11 mouse cellular contexts compared by ENCODE assay signal in the genomic region with DNA sequence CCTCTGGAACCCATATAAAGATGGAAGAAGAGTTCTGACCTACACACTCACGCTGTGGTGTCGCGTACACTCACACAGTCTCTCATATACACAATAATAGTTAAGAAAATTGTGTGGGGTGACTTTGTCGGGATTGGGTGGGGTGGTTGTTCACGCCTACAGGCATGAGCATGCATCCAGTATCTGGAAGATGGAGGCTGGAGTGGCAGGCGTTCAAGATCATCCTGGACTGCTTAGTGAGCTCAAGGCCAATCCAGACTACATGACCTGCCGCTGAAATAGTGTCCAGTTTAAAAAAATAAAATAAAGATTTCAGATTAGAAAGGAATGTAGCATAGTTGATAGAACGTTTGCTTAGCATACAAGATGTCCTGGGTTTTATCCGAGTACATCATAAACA. TPM values are rescaled to one million over a fixed set of nuclear protein-coding genes. Genes with fewer than 3 reads are reported as not detected.
A peak's percentile ranks its signal among the peaks of the same experiment; 100 is the strongest.
DNase-seq lines count a peak whose midpoint lies in the region; ATAC-seq lines count a peak whose summit lies in the region.
"Had no signal": no experiment of that assay in that cellular context is flagged by ENCODE, and none has a peak within 500 bp of the region (broad histone marks: within the 10 kb centered on the region; RNA-seq: fewer than 3 reads in every experiment).

No protein-coding gene starts in this region.

- no peaks in the 10 kb centered on the region for H3K36me3 ChIP-seq in forebrain, embryonic 13.5 days (ENCODE audit: poor library complexity, severe bottlenecking)
- no peaks in the 10 kb centered on the region for H3K36me3 ChIP-seq in forebrain, embryonic 15.5 days
- no peaks in the 10 kb centered on the region for H3K36me3 ChIP-seq in lung, embryonic 16.5 days (ENCODE audit: control insufficient read depth, insufficient read depth, low read length)
- H3K36me3 ChIP-seq in hindbrain, embryonic 15.5 days: no peaks in the 10 kb centered on the region
- H3K36me3 ChIP-seq in stomach, embryonic 14.5 days (ENCODE audit: control insufficient read depth, insufficient read depth, low read length): no peaks in the 10 kb centered on the region

- no peaks in the 10 kb centered on the region for H3K27me3 ChIP-seq in forebrain, embryonic 13.5 days
- H3K27me3 ChIP-seq in forebrain, embryonic 15.5 days: no peaks in the 10 kb centered on the region
- H3K27me3 ChIP-seq in lung, embryonic 16.5 days (ENCODE audit: control insufficient read depth, insufficient read depth, low read depth, low read length): no peaks in the 10 kb centered on the region
- no peaks in the 10 kb centered on the region for H3K27me3 ChIP-seq in hindbrain, embryonic 15.5 days
- H3K27me3 ChIP-seq in stomach, embryonic 14.5 days (ENCODE audit: control insufficient read depth, insufficient read depth, low read length): no peaks in the 10 kb centered on the region

- H3K9ac ChIP-seq in forebrain, embryonic 13.5 days: no peak overlapping the region
- no peak overlapping the region for H3K9ac ChIP-seq in forebrain, embryonic 15.5 days (replicated peaks)
- H3K9ac ChIP-seq in lung, embryonic 16.5 days (ENCODE audit: low read length): no peak overlapping the region
- no peak overlapping the region for H3K9ac ChIP-seq in hindbrain, embryonic 15.5 days
- H3K9ac ChIP-seq in stomach, embryonic 14.5 days (replicated peaks; ENCODE audit: low read depth, low read length): no peak overlapping the region
- H3K9ac ChIP-seq: liver, embryonic 14.5 days had no signal

- no peak for ATAC-seq in forebrain, embryonic 13.5 days
- ATAC-seq in forebrain, embryonic 15.5 days (replicated peaks): no peak
- no peak for ATAC-seq in lung, embryonic 16.5 days (ENCODE audit: low read depth)
- ATAC-seq in hindbrain, embryonic 15.5 days (ENCODE audit: low FRiP score, low read depth): no peak
- no peak for ATAC-seq in stomach, embryonic 14.5 days (ENCODE audit: insufficient number of reproducible peaks, insufficient read depth, low FRiP score, low read depth)

- 0 out of 2 replicates have a peak overlapping the region, but pooled peaks have one; percentile 79 for H3K4me2 ChIP-seq in forebrain, embryonic 13.5 days
- H3K4me2 ChIP-seq in forebrain, embryonic 15.5 days (replicated peaks): no peak overlapping the region
- peak overlapping the region; percentile 66 for H3K4me2 ChIP-seq in lung, embryonic 16.5 days (ENCODE audit: low read depth, low read length)
- H3K4me2 ChIP-seq in hindbrain, embryonic 15.5 days: peak overlapping the region; percentile 84
- H3K4me2 ChIP-seq in stomach, embryonic 14.5 days (replicated peaks; ENCODE audit: low read depth, low read length): peak overlapping the region; percentile 69

- no peak overlapping the region for H3K4me3 ChIP-seq in forebrain, embryonic 13.5 days
- no peak overlapping the region for H3K4me3 ChIP-seq in forebrain, embryonic 15.5 days
- H3K4me3 ChIP-seq in lung, embryonic 16.5 days (ENCODE audit: low read length): no peak overlapping the region; the same call in 1 of the 2 replicates
- H3K4me3 ChIP-seq in hindbrain, embryonic 15.5 days: peak overlapping the region; percentile 99; the same call in 1 of the 2 replicates
- H3K4me3 ChIP-seq in stomach, embryonic 14.5 days (ENCODE audit: low read depth, low read length): no peak overlapping the region

- H3K9me3 ChIP-seq in forebrain, embryonic 13.5 days (replicated peaks): no peaks in the 10 kb centered on the region
- H3K9me3 ChIP-seq in forebrain, embryonic 15.5 days: no peaks in the 10 kb centered on the region
- no peaks in the 10 kb centered on the region for H3K9me3 ChIP-seq in lung, embryonic 16.5 days (ENCODE audit: control insufficient read depth, low read length)
- no peaks in the 10 kb centered on the region for H3K9me3 ChIP-seq in hindbrain, embryonic 15.5 days
- no peaks in the 10 kb centered on the region for H3K9me3 ChIP-seq in stomach, embryonic 14.5 days (ENCODE audit: control insufficient read depth, low read depth, low read length)

- H3K27ac ChIP-seq in forebrain, embryonic 13.5 days: no peak overlapping the region
- H3K27ac ChIP-seq in forebrain, embryonic 15.5 days (replicated peaks): no peak overlapping the region
- H3K27ac ChIP-seq in lung, embryonic 16.5 days (ENCODE audit: low read length): peak overlapping the region; percentile 95
- H3K27ac ChIP-seq in hindbrain, embryonic 15.5 days (replicated peaks): no peak overlapping the region
- H3K27ac ChIP-seq in stomach, embryonic 14.5 days (ENCODE audit: low read length): peak overlapping the region; percentile 95; the same call in 1 of the 2 replicates
- H3K27ac ChIP-seq: liver, embryonic 14.5 days had no signal

- peaks cover 12% of the 10 kb centered on the region for H3K4me1 ChIP-seq in forebrain, embryonic 13.5 days
- H3K4me1 ChIP-seq in forebrain, embryonic 15.5 days: peaks cover 24% of the 10 kb centered on the region
- H3K4me1 ChIP-seq in lung, embryonic 16.5 days (replicated peaks; ENCODE audit: control insufficient read depth, insufficient read depth, low read length): peaks cover 25% of the 10 kb centered on the region
- peaks cover 17% of the 10 kb centered on the region for H3K4me1 ChIP-seq in hindbrain, embryonic 15.5 days (replicated peaks)
- peaks cover 12% of the 10 kb centered on the region; the same call in 1 of the 2 replicates for H3K4me1 ChIP-seq in stomach, embryonic 14.5 days (ENCODE audit: control insufficient read depth, insufficient read depth, low read length)

- WGBS in forebrain, embryonic 13.5 days: 85% methylated on average over 9 of the region's 9 CpGs
- 90% methylated on average over 9 of the region's 9 CpGs for WGBS in forebrain, embryonic 15.5 days
- WGBS in lung, embryonic 16.5 days: 58% methylated on average over 9 of the region's 9 CpGs
- 91% methylated on average over 9 of the region's 9 CpGs for WGBS in hindbrain, embryonic 15.5 days
- 76% methylated on average over 9 of the region's 9 CpGs for WGBS in stomach, embryonic 14.5 days

- no peak for DNase-seq in lung, postnatal 36 days
- DNase-seq in spleen, postnatal 14 days (ENCODE audit: low spot score in 2 of 2): no peak
- DNase-seq in Muller cell, postnatal 12 days (ENCODE audit: inconsistent ontology term): no peak
- DNase-seq: cerebellum, adult 11 months; retina, postnatal 1 day had no signal

RNA-seq across cellular contexts. Expression of gene Gab2, which starts 2.2 kb away (rescaled TPM):
- 9.9 and 10.1 TPM in 2 replicates for polyA plus RNA-seq in forebrain, embryonic 13.5 days (2015; fragmentation: Nextera tagmentation; extraction: Ambion mirVana)
- polyA plus RNA-seq in forebrain, embryonic 15.5 days (2015; fragmentation: Nextera tagmentation; extraction: Ambion mirVana): 13.2 and 13.9 TPM in 2 replicates
- 8.9 and 9.1 TPM in 2 replicates for polyA plus RNA-seq in lung, embryonic 16.5 days (2015; fragmentation: Nextera tagmentation; extraction: Ambion mirVana)
- polyA plus RNA-seq in hindbrain, embryonic 15.5 days (2015; fragmentation: Nextera tagmentation; extraction: Ambion mirVana): 17.5 and 17.8 TPM in 2 replicates
- 9.7 and 9.9 TPM in 2 replicates for polyA plus RNA-seq in stomach, embryonic 14.5 days (2014; fragmentation: Nextera tagmentation; extraction: Ambion mirVana)

Comparison
In these comparisons a context has a peak if more than half of its experiments do, and no peak if none do; other contexts are left out.
1. H3K27ac ChIP-seq: peak in lung, embryonic 16.5 days (single experiment) and stomach, embryonic 14.5 days (single experiment); none in forebrain, embryonic 13.5 days (single experiment), forebrain, embryonic 15.5 days (single experiment) and hindbrain, embryonic 15.5 days (single experiment).